8 mouse cellular contexts compared by ENCODE assay signal in genomic region chr6:57535386-57535936, GRCm38 (mm10). TPM values are rescaled to one million over a fixed set of nuclear protein-coding genes. Genes with fewer than 3 reads are reported as not detected.
DNase-seq lines count a peak whose midpoint lies in the region; ATAC-seq and TF ChIP-seq lines count a peak whose summit lies in the region.

Ppm1k (minus strand) TSS chr6:57535468.

- peak within 1 kb of the TSS; percentile 63 for H3K27ac ChIP-seq in forebrain, embryonic 12.5 days
- H3K27ac ChIP-seq in heart, postnatal 0 days (ENCODE audit: low read depth), result peak within 1 kb of the TSS; percentile 93
- H3K27ac ChIP-seq in liver, embryonic 16.5 days (ENCODE audit: low read length), result peak within 1 kb of the TSS; percentile 83
- H3K27ac ChIP-seq in neural tube, embryonic 13.5 days (replicated peaks), result peak within 1 kb of the TSS; percentile 87
- peak within 1 kb of the TSS; percentile 65 for H3K27ac ChIP-seq in testis, adult 2 months (ENCODE audit: control insufficient read depth, insufficient read depth, low read depth, low read length)

- no peak for TF ChIP-seq EP300 in heart, postnatal 0 days (IDR thresholded peaks at IDR 0.05; ENCODE audit: low read depth)

- H3K4me1 ChIP-seq in E14TG2a.4 (replicated peaks; ENCODE audit: low read depth, low read length), result peaks cover 16% of the 10 kb centered on the region
- H3K4me1 ChIP-seq in forebrain, embryonic 12.5 days, result peaks cover 12% of the 10 kb centered on the region
- H3K4me1 ChIP-seq in heart, postnatal 0 days (ENCODE audit: control insufficient read depth, insufficient read depth), result peaks cover 16% of the 10 kb centered on the region
- H3K4me1 ChIP-seq in liver, embryonic 16.5 days (ENCODE audit: control insufficient read depth, low read depth, low read length), result peaks cover 2% of the 10 kb centered on the region
- H3K4me1 ChIP-seq in neural tube, embryonic 13.5 days (replicated peaks), result peaks cover 28% of the 10 kb centered on the region
- H3K4me1 ChIP-seq in testis, adult 2 months (ENCODE audit: control insufficient read depth, insufficient read depth, low read length), result peaks cover 9% of the 10 kb centered on the region

- WGBS in forebrain, embryonic 12.5 days, result under 1% methylated on average over 24 of the region's 24 CpGs
- under 1% methylated on average over 24 of the region's 24 CpGs for WGBS in heart, postnatal 0 days
- under 1% methylated on average over 24 of the region's 24 CpGs for WGBS in liver, embryonic 16.5 days (ENCODE audit: insufficient replicate concordance)
- 0% methylated on average over 24 of the region's 24 CpGs for WGBS in neural tube, embryonic 13.5 days

- 0 out of 2 replicates have a peak, but pooled peaks cover 3% of the 10 kb centered on the region for H3K27me3 ChIP-seq in E14TG2a.4 (ENCODE audit: insufficient read depth, low read length)
- H3K27me3 ChIP-seq in forebrain, embryonic 12.5 days, result no peaks in the 10 kb centered on the region
- no peaks in the 10 kb centered on the region for H3K27me3 ChIP-seq in heart, postnatal 0 days (ENCODE audit: control insufficient read depth, insufficient read depth, low read length)
- H3K27me3 ChIP-seq in liver, embryonic 16.5 days (ENCODE audit: control insufficient read depth, insufficient read depth, low read depth, low read length), result no peaks in the 10 kb centered on the region
- H3K27me3 ChIP-seq in neural tube, embryonic 13.5 days, result no peaks in the 10 kb centered on the region
- H3K27me3 ChIP-seq in testis, adult 2 months (ENCODE audit: control insufficient read depth, insufficient read depth, low read length), result no peaks in the 10 kb centered on the region

- H3K4me2 ChIP-seq in forebrain, embryonic 12.5 days, result peak within 1 kb of the TSS; percentile 73
- H3K4me2 ChIP-seq in heart, postnatal 0 days (ENCODE audit: low read depth, low read length), result peak within 1 kb of the TSS; percentile 94
- peak within 1 kb of the TSS; percentile 72 for H3K4me2 ChIP-seq in liver, embryonic 16.5 days (ENCODE audit: low read depth, low read length)
- peak within 1 kb of the TSS; percentile 85 for H3K4me2 ChIP-seq in neural tube, embryonic 13.5 days

- peak; percentile 93 for DNase-seq in c-Kit-positive CD71-positive TER-119-positive erythroid progenitor cells, embryonic 14.5 days (ENCODE audit: low spot score)
- peak; percentile 100 for DNase-seq in heart, postnatal 0 days (ENCODE audit: low spot score)
- peak; percentile 98 to 99 for DNase-seq in kidney, postnatal 4 days

- H3K4me3 ChIP-seq in E14TG2a.4 (replicated peaks; ENCODE audit: low read length), result peak within 1 kb of the TSS; percentile 81
- peak within 1 kb of the TSS; percentile 70 for H3K4me3 ChIP-seq in forebrain, embryonic 12.5 days (replicated peaks)
- peak within 1 kb of the TSS; percentile 74 for H3K4me3 ChIP-seq in heart, postnatal 0 days (ENCODE audit: low read depth, low read length)
- H3K4me3 ChIP-seq in liver, embryonic 16.5 days (ENCODE audit: low read depth, low read length), result peak within 1 kb of the TSS; percentile 66
- peak within 1 kb of the TSS; percentile 86 for H3K4me3 ChIP-seq in neural tube, embryonic 13.5 days
- peak within 1 kb of the TSS; percentile 80 for H3K4me3 ChIP-seq in testis, adult 2 months (ENCODE audit: control insufficient read depth, low read depth, low read length)

- H3K9me3 ChIP-seq in E14TG2a.4 (ENCODE audit: low read length), result no peaks in the 10 kb centered on the region
- H3K9me3 ChIP-seq in forebrain, embryonic 12.5 days, result no peaks in the 10 kb centered on the region
- H3K9me3 ChIP-seq in heart, postnatal 0 days (replicated peaks; ENCODE audit: control insufficient read depth, low read length), result no peaks in the 10 kb centered on the region
- no peaks in the 10 kb centered on the region for H3K9me3 ChIP-seq in liver, embryonic 16.5 days (replicated peaks; ENCODE audit: control insufficient read depth, low read length)
- no peaks in the 10 kb centered on the region for H3K9me3 ChIP-seq in neural tube, embryonic 13.5 days

- peak; percentile 99 for ATAC-seq in forebrain, embryonic 12.5 days (ENCODE audit: low FRiP score)
- ATAC-seq in heart, postnatal 0 days (ENCODE audit: insufficient read depth, low read depth), result peak; percentile 96
- ATAC-seq in liver, embryonic 16.5 days (ENCODE audit: low read depth), result peak; percentile 95
- peak; percentile 99 for ATAC-seq in neural tube, embryonic 13.5 days (ENCODE audit: low read depth)

- TF ChIP-seq CTCF in E14TG2a.4 (conservative IDR thresholded peaks at IDR 0.05; ENCODE audit: low read length), result no peak
- no peak for TF ChIP-seq CTCF in heart, postnatal 0 days (IDR thresholded peaks at IDR 0.05; ENCODE audit: low read depth)
- no peak for TF ChIP-seq CTCF in testis, adult 2 months (IDR thresholded peaks at IDR 0.05; ENCODE audit: control insufficient read depth, insufficient read depth, insufficient replicate concordance, low read depth, low read length)

- no peaks in the 10 kb centered on the region for H3K36me3 ChIP-seq in E14TG2a.4 (ENCODE audit: insufficient read depth, low read length)
- H3K36me3 ChIP-seq in forebrain, embryonic 12.5 days (replicated peaks), result no peaks in the 10 kb centered on the region
- H3K36me3 ChIP-seq in heart, postnatal 0 days (replicated peaks; ENCODE audit: control insufficient read depth, insufficient read depth, low read length), result no peaks in the 10 kb centered on the region
- H3K36me3 ChIP-seq in liver, embryonic 16.5 days (ENCODE audit: control insufficient read depth, insufficient read depth), result no peaks in the 10 kb centered on the region
- H3K36me3 ChIP-seq in neural tube, embryonic 13.5 days, result no peaks in the 10 kb centered on the region
- no peaks in the 10 kb centered on the region for H3K36me3 ChIP-seq in testis, adult 2 months (ENCODE audit: control insufficient read depth, insufficient read depth, low read length)

- peak within 1 kb of the TSS; percentile 80 for H3K9ac ChIP-seq in forebrain, embryonic 12.5 days
- peak within 1 kb of the TSS; percentile 76 for H3K9ac ChIP-seq in heart, postnatal 0 days (replicated peaks; ENCODE audit: low read depth, low read length)
- peak within 1 kb of the TSS; percentile 55 for H3K9ac ChIP-seq in liver, embryonic 16.5 days (ENCODE audit: low read depth, low read length)
- peak within 1 kb of the TSS; percentile 85 for H3K9ac ChIP-seq in neural tube, embryonic 13.5 days

- TF ChIP-seq POLR2A in testis, adult 2 months (IDR thresholded peaks at IDR 0.05; ENCODE audit: control insufficient read depth, low read depth, low read length), result peak; percentile 40; the same call in 1 of the 2 replicates

RNA-seq across cellular contexts. Expression of gene Ppm1k, which starts in this region (rescaled TPM):
- polyA plus RNA-seq in forebrain, embryonic 12.5 days (2016; fragmentation: Nextera tagmentation; extraction: Ambion mirVana), result 6.9 TPM in 2 replicates
- total RNA-seq in heart, postnatal 0 days (2014; rRNA removed; ENCODE audit: low replicate concordance), result 33.7 and 35.8 TPM in 2 replicates
- 10.9 and 11.3 TPM in 2 replicates for polyA plus RNA-seq in heart, postnatal 0 days (2015; fragmentation: Nextera tagmentation; extraction: Ambion mirVana)
- polyA plus RNA-seq in liver, embryonic 16.5 days (2015; fragmentation: Nextera tagmentation; extraction: Ambion mirVana), result 6.4 and 6.6 TPM in 2 replicates
- polyA plus RNA-seq in neural tube, embryonic 13.5 days (2015; fragmentation: Nextera tagmentation; extraction: Ambion mirVana), result 6.6 and 7.2 TPM in 2 replicates
- polyA plus RNA-seq in testis, adult 2 months (2012; rRNA removed), result 0.40 and 0.83 TPM in 2 replicates

Comparison
In these comparisons a context has a peak if more than half of its experiments do, and no peak if none do; other contexts are left out.
1. Peak in every context shown above with its lines: DNase-seq, ATAC-seq, H3K4me3 ChIP-seq and H3K27ac ChIP-seq.